Mouse (Mus musculus) spleen, adult 2 months (tissue): ENCODE measurements around the gene Bex1. TPM values are rescaled to one million over a fixed set of nuclear protein-coding genes. Genes with fewer than 3 reads are reported as not detected.

ENCODE experiments used
- DNase-seq, 2 experiments: peaks; one replicate each; pipeline versions ENCODE4 v3.0.0 to v3.0.0-alpha.2; 2012 to 2021; ENCODE audit warnings: low spot score in 2 of 2, low read depth in 1 of 2
- H3K27ac ChIP-seq: fragments of 200-500 bp; 2 replicates; pipeline ENCODE4 v1.5.1; 2012; ENCODE audit warnings: low read length, inconsistent platforms; ENCODE audit not compliant: insufficient read depth
- H3K27me3 ChIP-seq: fragments of 200-500 bp; 2 replicates; pipeline ENCODE4 v1.6.1; 2012; ENCODE audit warnings: mild to moderate bottlenecking, moderate library complexity, low read length, inconsistent platforms; ENCODE audit not compliant: control insufficient read depth, insufficient read depth
- H3K36me3 ChIP-seq: fragments of 200-500 bp; 2 replicates; pipeline ENCODE4 v1.6.1; 2012; ENCODE audit warnings: mild to moderate bottlenecking, low read length, inconsistent platforms; ENCODE audit not compliant: control insufficient read depth, insufficient read depth
- H3K4me1 ChIP-seq: fragments of 200-500 bp; 2 replicates; pipeline ENCODE4 v1.6.1; 2011; ENCODE audit warnings: inconsistent platforms; ENCODE audit not compliant: control insufficient read depth, insufficient read depth, insufficient read length
- H3K4me3 ChIP-seq: fragments of 200-500 bp; 2 replicates; pipeline ENCODE4 v1.5.1; 2011; ENCODE audit warnings: mild to moderate bottlenecking, inconsistent platforms; ENCODE audit not compliant: insufficient read depth, insufficient read length; ENCODE audit errors: extremely low read depth
- CTCF ChIP-seq: fragments of 200-500 bp; IDR thresholded peaks from 2 replicates; pipeline ENCODE4 v1.5.1; 2011; ENCODE audit warnings: mild to moderate bottlenecking, inconsistent platforms; ENCODE audit not compliant: insufficient read depth, insufficient read length, insufficient replicate concordance; ENCODE audit errors: extremely low read depth
- POLR2A ChIP-seq: fragments of 200-500 bp; IDR thresholded peaks from 2 replicates; pipeline ENCODE4 v1.6.1; 2011; ENCODE audit warnings: low read depth, low read length, inconsistent platforms
- WGBS: fragments of 180-500 bp; shearing (Covaris S2); methylation state at CpG from one replicate; pipeline ENCODE4 v1.1.7; 2018; 5-methylcytosine and 5-hydroxymethylcytosine counted together
- polyA plus RNA-seq: library from polyadenylated mRNA; depleted of rRNA; stranded (reverse); fragments of >200 nt; gene quantifications from 2 replicates; pipeline ENCODE4 v1.2.3, GENCODE M21; 2012

Bex1 gene
- polyA plus RNA-seq, 1 experiment, result not detected

DNA sequence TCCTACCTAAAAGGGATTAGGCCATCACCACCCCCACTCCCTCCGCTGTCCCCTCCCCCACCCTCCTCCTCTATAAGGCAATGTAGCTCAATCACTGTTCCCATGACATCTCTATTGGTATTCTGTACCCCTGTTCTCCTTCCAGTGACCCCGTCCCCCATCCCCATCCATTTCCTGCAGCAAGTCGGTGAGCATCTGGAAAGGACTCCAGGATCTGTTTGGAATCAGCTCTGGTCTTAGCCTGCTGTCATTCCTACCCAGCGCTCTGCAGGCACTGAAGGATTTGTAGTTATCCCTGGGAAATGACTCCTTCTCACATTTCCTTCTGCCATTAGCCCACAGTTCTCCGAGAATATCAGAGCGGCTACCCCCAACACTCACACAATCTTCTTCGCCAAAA lies 12.1 kb downstream of the Bex1 start:
- WGBS, result 32% methylated on average over 7 of the region's 7 CpGs
- H3K4me1 ChIP-seq, result no peaks in the 10 kb centered on the region
- no peak for DNase-seq
- H3K36me3 ChIP-seq, result no peaks in the 10 kb centered on the region
- no peak for TF ChIP-seq CTCF
- no peak for TF ChIP-seq POLR2A
- H3K27me3 ChIP-seq, result no peaks in the 10 kb centered on the region
- no peak overlapping the region for H3K27ac ChIP-seq
- no peak overlapping the region for H3K4me3 ChIP-seq

DNA sequence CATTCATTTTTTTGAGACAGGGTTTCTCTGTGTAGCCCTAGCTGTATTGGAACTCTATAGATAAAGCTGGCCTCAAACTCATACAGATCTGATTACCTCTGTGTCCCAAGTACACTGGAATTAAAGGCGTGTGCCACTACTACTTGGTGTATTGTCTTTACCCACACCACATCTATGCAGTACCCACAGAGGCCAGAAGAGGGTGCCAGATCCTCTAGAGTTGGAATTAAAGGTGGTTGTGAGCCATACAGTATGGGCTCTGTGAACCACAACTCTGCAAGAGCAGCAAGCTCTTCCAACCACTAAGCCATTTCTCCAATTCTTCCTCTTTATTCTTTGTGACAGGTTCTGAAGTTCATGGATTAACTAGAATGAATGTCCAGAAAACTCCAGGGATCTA lies 18.4 kb downstream of the Bex1 start:
- no peak for TF ChIP-seq POLR2A
- TF ChIP-seq CTCF, result no peak
- DNase-seq, result peak in 1 of 2 experiments; percentile 5
- Histone ChIP-seq H3K4me1 (no peaks in the 10 kb centered on the region), H3K27me3 (no peaks in the 10 kb centered on the region), H3K36me3 (no peaks in the 10 kb centered on the region), H3K27ac (no peak overlapping the region), H3K4me3 (no peak overlapping the region)
- WGBS, result 72% methylated on average over 1 of the region's 1 CpGs

DNA sequence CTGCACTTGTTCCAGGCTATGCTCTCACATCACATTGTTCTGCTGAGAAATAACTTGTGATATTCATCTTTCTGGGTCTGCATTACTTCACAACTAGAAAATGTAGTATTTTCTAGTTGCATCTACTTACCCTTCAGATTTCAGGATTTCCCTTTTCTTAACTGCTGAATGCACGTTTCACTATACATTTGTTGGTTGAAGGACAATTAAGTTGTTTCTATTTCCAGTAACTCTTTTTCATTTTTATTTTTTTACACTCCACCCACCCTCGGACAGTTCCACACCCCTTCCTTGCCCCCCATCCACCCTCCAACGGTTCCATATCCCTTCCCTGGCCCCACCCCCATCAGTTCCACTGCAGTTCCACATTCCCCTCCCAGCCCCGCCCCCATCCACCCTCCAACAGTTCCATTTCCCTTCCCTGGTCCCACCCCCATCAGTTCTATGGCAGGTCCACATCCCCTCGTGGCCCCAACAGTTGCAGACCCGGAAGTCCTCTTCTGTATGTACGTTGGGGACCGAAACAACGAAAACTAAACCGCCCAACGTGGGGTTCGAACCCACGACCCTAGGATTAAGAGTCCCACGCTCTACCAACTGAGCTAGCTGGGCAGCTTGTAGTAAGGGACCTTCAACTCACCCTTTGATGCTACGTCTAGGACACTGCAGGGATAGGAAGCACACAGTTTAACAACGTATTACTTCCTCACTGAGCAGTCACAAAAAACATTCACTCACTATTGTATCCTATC lies 19.9 kb downstream of the Bex1 start:
- Histone ChIP-seq H3K4me1 (no peaks in the 10 kb centered on the region), H3K4me3 (no peak overlapping the region), H3K27me3 (no peaks in the 10 kb centered on the region), H3K36me3 (no peaks in the 10 kb centered on the region), H3K27ac (no peak overlapping the region)
- TF ChIP-seq POLR2A (no peak), CTCF (no peak)
- WGBS, result 76% methylated on average over 16 of the region's 16 CpGs
- no peak for DNase-seq

DNA sequence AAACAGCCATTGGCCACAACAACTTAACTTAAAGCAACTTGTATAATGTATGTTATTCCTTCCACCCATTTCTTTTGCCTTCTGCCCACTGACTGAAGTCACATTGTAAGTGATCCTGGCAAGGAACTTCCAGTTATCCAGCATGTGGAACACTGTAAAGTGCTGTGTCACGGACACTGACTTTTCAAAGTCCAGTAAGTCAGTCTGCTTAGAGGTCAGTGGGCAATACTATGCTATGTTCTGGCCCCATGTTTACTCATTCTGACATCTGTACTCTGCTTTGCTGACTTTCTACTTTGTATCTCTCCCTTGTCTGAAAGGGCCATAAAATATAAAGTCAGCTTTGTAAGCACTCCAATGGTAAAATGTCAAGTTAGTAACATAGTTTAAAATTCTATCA lies 32.2 kb downstream of the Bex1 start:
- Histone ChIP-seq H3K27me3 (no peaks in the 10 kb centered on the region), H3K4me3 (no peak overlapping the region), H3K4me1 (no peaks in the 10 kb centered on the region), H3K36me3 (no peaks in the 10 kb centered on the region), H3K27ac (no peak overlapping the region)
- TF ChIP-seq POLR2A, result no peak
- DNase-seq, result no peak
- 80% methylated on average over 1 of the region's 1 CpGs for WGBS

DNA sequence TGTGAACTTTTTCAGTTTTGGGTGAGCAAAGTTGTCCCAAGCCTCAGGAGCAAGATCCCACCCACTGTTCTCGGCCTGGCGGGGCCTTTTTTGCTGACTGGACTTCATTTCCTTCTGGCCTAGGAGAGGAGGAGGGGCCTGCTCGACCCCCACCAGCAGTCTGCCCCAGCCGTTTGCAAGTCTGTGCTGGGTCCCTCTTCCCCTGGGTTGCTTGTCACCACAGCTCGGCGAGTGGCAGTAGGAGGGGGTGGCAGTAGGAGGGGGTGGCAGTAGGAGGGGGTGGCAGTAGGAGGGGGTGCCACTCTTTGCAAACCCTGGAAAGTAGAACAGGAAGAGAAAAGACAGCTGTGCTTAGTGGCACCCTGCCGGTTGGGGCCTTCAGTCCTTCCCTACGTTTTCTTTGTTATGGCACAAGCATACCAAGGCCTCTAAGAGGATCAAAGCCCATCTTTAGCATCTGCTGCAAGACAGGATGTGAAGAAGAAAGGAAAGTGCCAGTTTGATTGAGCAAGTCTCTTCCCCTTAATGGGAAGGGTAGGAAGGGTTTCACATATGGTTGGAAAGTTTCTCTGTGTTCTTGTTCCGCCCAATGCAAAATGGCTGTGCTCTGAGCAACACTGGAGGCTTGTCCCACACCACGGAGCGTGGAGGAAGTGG lies 34.3 kb downstream of the Bex1 start:
- DNase-seq, result no peak
- 38% methylated on average over 11 of the region's 11 CpGs for WGBS
- Histone ChIP-seq H3K27ac (no peak overlapping the region), H3K4me1 (no peaks in the 10 kb centered on the region), H3K36me3 (no peaks in the 10 kb centered on the region), H3K4me3 (no peak overlapping the region), H3K27me3 (no peaks in the 10 kb centered on the region)
- no peak for TF ChIP-seq POLR2A
- no peak for TF ChIP-seq CTCF

DNA sequence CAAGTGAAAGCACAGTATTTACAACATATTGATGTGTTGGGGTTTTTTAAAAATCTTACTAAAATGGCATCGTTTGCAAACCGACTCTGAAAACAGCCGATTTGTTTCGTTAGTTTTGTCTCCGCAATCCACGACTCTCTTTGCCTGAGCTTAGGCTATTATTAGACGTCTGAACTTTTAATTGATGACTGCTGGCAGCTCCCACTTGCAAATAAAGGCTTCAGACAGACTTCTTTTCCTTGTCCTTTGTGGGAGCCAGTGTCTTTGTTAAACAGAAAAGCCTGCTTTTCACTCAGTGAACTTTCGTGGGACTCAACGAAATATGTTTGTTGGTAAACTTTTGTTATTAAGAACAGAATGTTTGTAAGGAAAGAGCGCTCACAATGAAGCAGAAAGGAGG lies 42.5 kb downstream of the Bex1 start:
- WGBS, result 45% methylated on average over 10 of the region's 10 CpGs
- TF ChIP-seq CTCF, result no peak
- no peak for TF ChIP-seq POLR2A
- Histone ChIP-seq H3K36me3 (no peaks in the 10 kb centered on the region), H3K27me3 (no peaks in the 10 kb centered on the region), H3K4me3 (no peak overlapping the region), H3K27ac (no peak overlapping the region), H3K4me1 (no peaks in the 10 kb centered on the region)
- DNase-seq, result no peak

DNA sequence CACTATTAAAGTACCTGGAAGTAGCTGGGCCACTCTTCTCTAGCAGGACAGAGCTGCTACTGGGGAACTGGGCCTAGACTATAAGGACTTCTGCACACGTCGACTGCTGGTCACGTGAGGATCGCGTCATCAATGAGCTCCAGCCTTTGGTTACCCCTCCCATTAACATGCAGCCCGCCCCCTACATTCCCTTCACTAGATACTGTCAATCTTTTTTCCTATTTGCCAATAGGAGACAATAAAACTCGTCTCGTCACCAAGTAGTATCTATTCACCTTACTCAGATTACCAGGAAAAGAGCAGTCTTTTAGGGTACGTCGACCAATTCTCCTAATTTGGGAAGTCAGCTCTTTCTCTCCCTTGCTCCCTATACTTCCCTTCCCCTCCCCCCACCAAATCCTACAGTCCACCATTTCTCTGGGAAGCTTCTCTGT lies 43.2 kb downstream of the Bex1 start, which contains the start of gene Tceal8:
Gene Tceal8 (minus strand): TSS at position 225 of the 434 bp plus-strand sequence.
- peak within 1 kb of the TSS; percentile 52 for H3K4me3 ChIP-seq
- no peak for TF ChIP-seq CTCF
- TF ChIP-seq POLR2A, result no peak
- no peaks in the 10 kb centered on the region for H3K27me3 ChIP-seq
- no peaks in the 10 kb centered on the region for H3K36me3 ChIP-seq
- no peaks in the 10 kb centered on the region for H3K4me1 ChIP-seq
- 30% methylated on average over 10 of the region's 10 CpGs for WGBS
- peak in 1 of 2 experiments; percentile 21 for DNase-seq
- 0 out of 2 replicates have a peak within 1 kb of the TSS, but pooled peaks have one; percentile 8 for H3K27ac ChIP-seq
